Mouse (Mus musculus): ENCODE data around the gene Ripk3.

GRCm38 (mm10) chr14:55833126-55833525, 44.5 kb upstream of the Ripk3 start:
- TF ChIP-seq GATA1 (IDR thresholded peaks at IDR 0.05; ENCODE audit: borderline replicate concordance, low read length) (no peak), FLI1 (IDR thresholded peaks at IDR 0.05; ENCODE audit: low read length) (no peak)
